Mouse (Mus musculus): ENCODE results near the gene Ptgs1. TPM values are rescaled to one million over a fixed set of nuclear protein-coding genes. Genes with fewer than 3 reads are reported as not detected.
"Not testable (repeated sequence)": the region's sequence is repeated elsewhere in the genome, so short reads cannot be mapped to it uniquely, and the experiment has no call there.

Ptgs1 gene
- polyA plus RNA-seq (2017; shearing (Covaris generic)), result 1 to 10 TPM; 1.2 to 2.9 TPM

DNA sequence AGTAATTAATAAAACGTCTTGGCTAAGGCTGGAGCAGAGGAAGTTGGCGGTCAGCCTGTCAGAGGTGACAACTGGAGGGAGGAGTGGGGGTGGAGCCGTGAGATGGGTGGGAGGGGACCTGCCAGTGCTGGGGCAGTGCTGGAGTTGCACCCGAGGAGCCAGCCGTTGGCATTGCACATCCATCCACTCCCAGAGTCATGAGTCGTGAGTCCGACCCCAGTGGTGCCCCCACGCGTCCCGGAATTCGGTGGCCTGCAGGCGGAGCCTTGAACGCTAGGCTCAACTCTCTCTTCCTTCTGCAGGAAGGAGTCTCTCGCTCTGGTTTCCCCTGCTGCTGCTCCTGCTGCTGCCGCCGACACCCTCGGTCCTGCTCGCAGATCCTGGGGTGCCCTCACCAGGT is at the start of gene Ptgs1:
TSS of gene Ptgs1 (plus strand) at position 61 of the 400 bp plus-strand sequence.
- ATAC-seq, result peak; percentile 41

- not testable (repeated sequence) for ATAC-seq
Observed at GRCm38 (mm10) chr2:36181587-36182368, 48.4 kb upstream of the Ptgs1 start.

GRCm38 (mm10) chr2:36183278-36183677 is 46.9 kb upstream of the Ptgs1 start:
- no peak for ATAC-seq

DNA sequence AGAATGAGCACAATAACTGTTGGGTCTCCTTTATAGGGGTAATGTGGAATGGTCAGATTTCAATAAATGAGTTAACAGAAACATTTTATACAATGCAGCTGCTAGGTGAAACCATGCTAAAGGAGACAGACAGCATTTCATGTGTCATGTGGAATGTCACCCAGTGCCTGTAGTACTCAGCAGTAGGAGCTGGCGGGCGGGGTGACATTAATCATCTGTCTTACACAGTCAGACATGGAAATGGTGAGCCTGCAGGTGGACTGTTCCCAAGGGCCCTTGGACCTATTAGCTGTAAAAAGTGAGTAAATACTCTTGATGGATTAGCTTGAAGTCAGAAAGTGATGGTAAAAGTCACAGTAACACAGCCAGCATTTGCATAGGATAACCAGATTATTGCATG is 46.0 kb upstream of the Ptgs1 start:
- no peak for ATAC-seq

- no peak for ATAC-seq
Observed at GRCm38 (mm10) chr2:36184876-36185275, 45.4 kb upstream of the Ptgs1 start.

GRCm38 (mm10) chr2:36189200-36189599 is 41.0 kb upstream of the Ptgs1 start:
- not testable (repeated sequence) for ATAC-seq

- ATAC-seq, result no peak
Observed at GRCm38 (mm10) chr2:36191098-36191941, 38.9 kb upstream of the Ptgs1 start.

- no peak for ATAC-seq
Observed at GRCm38 (mm10) chr2:36197021-36197420, 33.2 kb upstream of the Ptgs1 start.

- ATAC-seq, result no peak
Observed at GRCm38 (mm10) chr2:36197919-36198881, 32.0 kb upstream of the Ptgs1 start.

- ATAC-seq, result no peak
Observed at GRCm38 (mm10) chr2:36198882-36199262, 31.4 kb upstream of the Ptgs1 start.

- no peak for ATAC-seq
Observed at GRCm38 (mm10) chr2:36200813-36201212, 29.4 kb upstream of the Ptgs1 start.

DNA sequence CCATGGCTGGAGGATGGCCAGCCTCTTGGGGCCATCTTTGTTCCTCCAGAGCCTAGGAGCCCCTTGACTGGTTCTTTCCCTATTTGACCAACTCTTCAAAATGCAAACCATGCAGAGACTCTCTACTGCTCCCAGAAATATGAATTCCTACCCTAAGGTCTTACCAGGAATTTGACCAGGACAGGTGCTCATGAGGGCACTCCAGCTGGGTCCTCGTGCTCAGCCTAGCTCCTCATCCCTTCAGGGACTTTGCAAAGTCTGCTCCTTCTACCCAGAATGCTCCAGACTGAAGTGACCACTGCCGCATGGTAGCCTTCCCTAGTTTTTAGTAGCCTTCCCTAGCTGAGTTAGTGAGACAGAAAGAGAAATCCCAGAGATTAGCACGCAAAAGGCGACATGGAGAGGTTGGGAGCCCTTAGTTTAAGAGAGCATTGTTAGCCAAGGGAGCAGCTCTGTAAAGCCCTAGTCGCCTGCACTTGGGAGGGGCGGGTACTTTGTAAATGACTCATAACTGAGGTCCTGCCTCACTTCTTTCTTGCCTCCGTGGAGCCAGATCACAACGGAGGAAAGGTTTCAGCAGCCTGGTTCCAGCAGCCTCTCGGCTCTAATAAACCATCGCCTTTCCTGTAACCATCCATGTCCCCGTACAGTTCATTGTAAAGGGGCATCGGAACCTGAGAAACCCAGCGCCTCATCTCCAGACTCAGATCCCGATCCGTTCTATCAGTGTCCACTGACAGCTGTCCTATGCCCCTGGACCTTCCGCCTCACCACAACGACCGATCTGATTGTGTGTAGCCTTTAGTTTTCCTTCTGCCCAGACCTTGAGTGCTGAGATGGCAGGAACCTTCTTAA is 28.2 kb upstream of the Ptgs1 start:
- ATAC-seq, result peak; percentile 39

- no peak for ATAC-seq
Observed at GRCm38 (mm10) chr2:36202611-36202880, 27.7 kb upstream of the Ptgs1 start.

- ATAC-seq, result peak; percentile 39
Observed at GRCm38 (mm10) chr2:36203011-36203825, 27.0 kb upstream of the Ptgs1 start.

- ATAC-seq, result no peak
Observed at GRCm38 (mm10) chr2:36204595-36204994, 25.6 kb upstream of the Ptgs1 start.

DNA sequence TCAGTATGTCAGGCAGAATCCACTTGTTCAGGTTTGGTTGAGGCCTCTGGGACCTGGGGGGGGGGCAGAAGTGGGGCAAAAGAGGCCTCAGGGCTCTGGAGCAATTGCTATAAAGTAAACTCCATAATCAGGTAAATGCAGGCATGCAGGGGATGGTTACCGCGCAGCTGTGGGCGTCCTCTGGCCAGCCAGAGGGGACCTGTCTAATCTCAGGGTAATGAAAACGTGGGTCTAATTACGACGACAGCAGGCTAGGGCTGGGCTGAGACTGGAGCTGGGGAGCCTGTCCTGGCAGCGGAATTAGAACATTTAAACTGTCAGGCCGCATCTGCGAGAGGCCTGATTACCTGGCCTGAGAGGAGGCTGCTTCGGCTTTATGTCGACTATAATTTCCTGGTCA is 23.2 kb upstream of the Ptgs1 start:
- no peak for ATAC-seq

DNA sequence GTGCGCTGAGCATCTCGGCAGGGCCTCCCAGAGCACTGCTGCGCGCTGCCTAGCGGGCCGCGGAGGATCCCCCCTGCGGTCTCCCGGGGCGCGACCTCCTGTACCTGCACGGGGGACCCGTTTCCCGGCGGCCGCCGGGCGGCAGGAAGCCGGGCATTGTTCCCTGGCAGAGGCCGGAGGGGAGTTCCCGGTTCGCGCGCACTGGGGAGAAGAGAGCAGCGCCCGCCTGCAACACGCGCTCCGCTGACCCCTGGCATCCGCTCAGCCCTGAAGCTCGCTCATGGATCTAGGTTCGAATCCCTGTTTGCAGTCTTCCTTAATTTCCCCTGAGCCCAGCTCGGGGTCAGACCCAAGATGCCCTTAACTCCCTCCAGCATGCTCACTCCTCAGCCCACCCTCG is 19.4 kb upstream of the Ptgs1 start:
- ATAC-seq, result no peak

DNA sequence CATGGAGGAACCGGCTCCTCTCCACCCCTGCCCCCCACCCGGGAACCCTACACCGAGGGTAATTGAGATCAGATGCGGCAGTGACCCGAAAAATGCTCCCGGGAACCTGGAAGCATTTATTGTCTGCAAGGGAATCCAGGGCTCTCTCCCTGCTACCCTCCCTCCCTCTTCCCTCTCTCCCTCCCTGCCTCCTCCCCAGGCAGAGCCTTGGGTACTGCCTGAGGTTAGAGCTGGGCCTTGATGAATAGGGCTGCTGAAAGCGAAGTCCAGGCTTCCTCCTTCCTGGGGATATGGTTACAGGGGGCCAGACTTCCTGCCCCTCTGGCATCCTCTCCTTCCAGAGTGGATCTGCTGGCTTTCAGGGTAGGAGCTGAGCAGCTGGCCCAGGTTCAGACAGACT is 18.4 kb upstream of the Ptgs1 start:
- ATAC-seq, result no peak

GRCm38 (mm10) chr2:36213108-36213507 is 17.1 kb upstream of the Ptgs1 start:
- no peak for ATAC-seq

DNA sequence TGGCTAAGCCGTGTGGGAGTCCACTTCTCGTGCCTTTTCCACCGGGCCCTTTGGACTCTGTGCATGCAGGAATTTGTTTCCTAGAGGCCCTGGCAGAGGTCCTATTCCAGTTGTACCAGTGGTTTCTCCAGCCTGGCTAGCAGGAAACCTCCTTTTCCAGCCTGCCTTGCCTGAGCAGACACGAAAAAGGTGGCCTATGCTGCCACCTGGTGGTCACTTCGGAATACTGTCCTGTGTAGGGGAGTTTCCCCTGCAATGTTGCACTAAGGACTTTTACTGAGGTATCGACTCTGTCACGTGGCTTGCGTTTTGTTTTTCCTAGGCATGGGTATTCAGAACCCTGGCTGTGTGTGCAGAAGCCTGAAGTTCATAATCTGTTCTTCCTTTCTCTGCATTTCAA is 16.2 kb upstream of the Ptgs1 start:
- ATAC-seq, result peak; percentile 93

DNA sequence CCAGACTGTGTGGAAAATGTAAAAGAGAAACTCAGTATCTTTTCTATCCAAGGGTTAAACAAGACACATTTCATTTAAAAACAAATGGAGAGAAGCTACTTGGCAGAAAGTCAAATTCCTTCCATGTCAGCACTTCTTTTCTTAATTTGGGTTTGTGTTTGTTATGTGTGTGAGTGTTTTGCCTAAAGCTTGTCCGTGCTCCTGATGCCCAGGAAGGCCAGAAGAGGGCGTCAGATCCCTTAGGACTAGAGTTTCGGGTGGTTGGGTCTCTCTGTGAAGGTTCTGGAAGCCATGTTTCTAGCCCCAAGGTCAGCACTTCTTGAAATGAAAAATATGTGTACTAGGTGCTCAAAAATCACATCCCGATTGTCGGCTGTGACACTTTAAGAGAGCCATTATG is 15.8 kb upstream of the Ptgs1 start:
- ATAC-seq, result no peak

Measured in CD4-positive, CD25-positive, alpha-beta regulatory T cell, adult 4 months (primary cell).